Mouse (Mus musculus): ENCODE measurements around the gene Tmem101.

GRCm38 (mm10) chr11:102188980-102189379 lies 32.8 kb upstream of the Tmem101 start:
- TF ChIP-seq CTCF (IDR thresholded peaks at IDR 0.05; ENCODE audit: control insufficient read depth, insufficient read depth, insufficient read length) (no peak), USF1 (IDR thresholded peaks at IDR 0.05; ENCODE audit: low read depth) (no peak), MYOG (IDR thresholded peaks at IDR 0.05; ENCODE audit: control insufficient read depth, extremely low read depth, insufficient read length) (no peak), CEBPB (IDR thresholded peaks at IDR 0.05; ENCODE audit: low read depth) (no peak)

Data from C2C12 (cell line).